Mouse (Mus musculus): ENCODE results near the gene Gm1043. TPM values are rescaled to one million over a fixed set of nuclear protein-coding genes. Genes with fewer than 3 reads are reported as not detected.
A peak's percentile ranks its signal among the peaks of the same experiment; 100 is the strongest.

The Gm1043 gene
- total RNA-seq (2015) (not detected in 2 replicates), total RNA-seq (2017) (not detected in 2 replicates)

GRCm38 (mm10) chr5:37085241-37085640 is at the start of gene Gm1043:
Gene Gm1043 (plus strand): TSS chr5:37085370.
- no peak for ATAC-seq (replicated peaks; ENCODE audit: poor library complexity)

DNA sequence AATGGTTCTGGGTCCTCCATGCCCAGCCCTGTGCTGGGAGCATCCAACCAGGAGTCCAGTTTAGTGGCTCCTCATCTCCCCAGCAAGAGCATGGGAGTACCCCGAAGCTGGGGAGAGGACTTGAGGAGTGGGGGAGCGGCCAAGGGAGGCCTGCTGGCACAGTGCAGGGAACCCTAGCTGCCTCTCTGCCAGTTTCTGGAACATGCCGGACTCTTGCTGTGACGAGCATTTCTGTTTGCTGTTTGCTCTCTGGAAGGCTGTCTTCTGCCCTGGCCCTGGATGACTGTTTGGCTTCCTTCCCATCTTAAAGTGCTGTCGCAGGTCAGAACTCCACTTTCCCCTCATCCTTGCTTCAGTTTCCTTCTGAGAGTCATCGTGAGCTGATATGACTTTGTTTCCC is 49.3 kb upstream of the Gm1043 start:
- ATAC-seq (replicated peaks; ENCODE audit: poor library complexity) = no peak

GRCm38 (mm10) chr5:37036884-37037283 is 48.3 kb upstream of the Gm1043 start:
- 0 out of 2 replicates have a peak, but pooled peaks have one; percentile 6 for ATAC-seq (replicated peaks; ENCODE audit: poor library complexity)

DNA sequence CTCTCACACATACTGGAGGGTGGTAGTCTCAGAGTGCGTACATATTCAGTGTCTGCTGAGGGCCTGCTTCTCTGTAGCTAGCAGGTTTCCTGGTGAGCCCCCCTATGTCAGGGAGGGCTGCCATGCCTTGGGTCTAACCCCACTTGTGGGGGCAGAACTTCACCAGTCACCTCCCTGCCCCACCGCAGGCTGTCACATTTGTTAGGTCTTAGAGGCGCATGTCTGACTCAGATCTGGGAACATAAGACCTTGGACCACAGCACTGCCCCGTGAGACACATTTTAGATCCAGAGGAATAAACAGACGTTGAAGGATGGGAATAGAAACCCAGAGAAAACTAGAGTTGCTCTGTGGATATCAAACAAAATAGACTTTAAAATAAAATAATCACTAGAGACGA is 45.3 kb upstream of the Gm1043 start:
- no peak for ATAC-seq (replicated peaks; ENCODE audit: poor library complexity)

- peak; percentile 69 for ATAC-seq (replicated peaks; ENCODE audit: poor library complexity)
Measured at GRCm38 (mm10) chr5:37040711-37041110, 44.5 kb upstream of the Gm1043 start.

GRCm38 (mm10) chr5:37041651-37042050 is 43.5 kb upstream of the Gm1043 start:
- peak; percentile 24; the same call in 1 of the 2 replicates for ATAC-seq (replicated peaks; ENCODE audit: poor library complexity)

- no peak for ATAC-seq (replicated peaks; ENCODE audit: poor library complexity)
Measured at GRCm38 (mm10) chr5:37042934-37043333, 42.2 kb upstream of the Gm1043 start.

DNA sequence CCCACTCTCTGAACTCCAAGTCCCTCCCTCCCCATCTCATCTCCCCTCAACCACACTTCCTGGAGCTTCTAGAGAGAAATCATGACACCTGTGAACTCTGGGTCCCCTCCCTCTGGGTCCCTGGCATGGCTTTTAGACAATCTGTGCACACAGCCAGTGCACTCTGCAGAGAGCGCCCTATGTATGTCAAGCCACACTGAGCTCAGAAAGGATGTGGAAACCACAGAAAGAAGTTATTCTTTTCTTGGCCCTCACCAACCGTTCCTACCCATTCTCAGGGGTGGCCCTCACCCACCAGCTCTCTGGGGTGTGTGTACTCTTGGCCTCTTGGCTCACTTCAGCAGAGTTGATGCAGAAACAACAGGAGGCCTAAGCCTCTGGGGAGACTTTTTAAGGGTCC is 40.4 kb upstream of the Gm1043 start:
- ATAC-seq (replicated peaks; ENCODE audit: poor library complexity) = no peak

DNA sequence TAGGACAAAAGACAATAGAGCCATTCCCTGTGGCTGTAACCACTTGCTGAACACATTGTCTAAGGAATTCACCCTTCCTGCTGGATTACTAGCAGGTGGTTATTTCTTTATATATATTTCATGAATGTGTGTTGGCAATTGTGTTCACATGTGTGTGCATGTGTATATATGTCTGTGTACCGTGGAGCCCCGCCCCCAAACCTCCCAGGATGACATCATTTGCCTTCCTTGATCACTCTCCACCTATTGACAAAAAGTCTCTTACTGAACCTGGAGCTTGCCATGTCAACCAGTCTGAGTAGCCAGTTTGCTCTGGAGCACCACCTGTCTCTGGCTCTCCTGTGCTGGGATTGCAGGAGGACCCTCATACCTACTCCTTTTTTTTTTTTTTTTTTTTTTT is 39.6 kb upstream of the Gm1043 start:
- no peak for ATAC-seq (replicated peaks; ENCODE audit: poor library complexity)

- no peak for ATAC-seq (replicated peaks; ENCODE audit: poor library complexity)
Measured at GRCm38 (mm10) chr5:37046791-37047190, 38.4 kb upstream of the Gm1043 start.

- no peak for ATAC-seq (replicated peaks; ENCODE audit: poor library complexity)
Measured at GRCm38 (mm10) chr5:37047206-37047915, 37.8 kb upstream of the Gm1043 start.

GRCm38 (mm10) chr5:37047992-37048391 is 37.2 kb upstream of the Gm1043 start:
- no peak for ATAC-seq (replicated peaks; ENCODE audit: poor library complexity)

DNA sequence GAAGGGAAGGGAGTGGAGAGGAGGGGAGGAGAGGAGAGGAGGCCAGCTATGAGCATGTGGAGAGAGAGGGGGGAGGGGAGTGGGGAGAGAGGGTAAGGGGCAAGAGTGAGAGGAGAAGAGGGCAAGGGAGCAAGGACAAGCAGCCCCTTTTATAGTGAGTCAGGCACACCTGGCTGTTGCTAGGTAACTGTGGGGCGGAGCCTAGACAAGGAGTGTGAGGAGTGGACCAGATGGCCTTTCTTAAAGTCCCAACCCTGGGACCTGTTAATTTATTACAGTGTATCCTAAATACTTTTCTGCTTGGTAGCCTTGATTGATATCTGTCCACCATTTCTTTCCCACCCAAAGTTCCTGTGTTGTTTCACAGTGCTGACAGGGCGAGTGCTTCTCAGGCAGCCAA is 36.1 kb upstream of the Gm1043 start:
- ATAC-seq (replicated peaks; ENCODE audit: poor library complexity) = no peak

DNA sequence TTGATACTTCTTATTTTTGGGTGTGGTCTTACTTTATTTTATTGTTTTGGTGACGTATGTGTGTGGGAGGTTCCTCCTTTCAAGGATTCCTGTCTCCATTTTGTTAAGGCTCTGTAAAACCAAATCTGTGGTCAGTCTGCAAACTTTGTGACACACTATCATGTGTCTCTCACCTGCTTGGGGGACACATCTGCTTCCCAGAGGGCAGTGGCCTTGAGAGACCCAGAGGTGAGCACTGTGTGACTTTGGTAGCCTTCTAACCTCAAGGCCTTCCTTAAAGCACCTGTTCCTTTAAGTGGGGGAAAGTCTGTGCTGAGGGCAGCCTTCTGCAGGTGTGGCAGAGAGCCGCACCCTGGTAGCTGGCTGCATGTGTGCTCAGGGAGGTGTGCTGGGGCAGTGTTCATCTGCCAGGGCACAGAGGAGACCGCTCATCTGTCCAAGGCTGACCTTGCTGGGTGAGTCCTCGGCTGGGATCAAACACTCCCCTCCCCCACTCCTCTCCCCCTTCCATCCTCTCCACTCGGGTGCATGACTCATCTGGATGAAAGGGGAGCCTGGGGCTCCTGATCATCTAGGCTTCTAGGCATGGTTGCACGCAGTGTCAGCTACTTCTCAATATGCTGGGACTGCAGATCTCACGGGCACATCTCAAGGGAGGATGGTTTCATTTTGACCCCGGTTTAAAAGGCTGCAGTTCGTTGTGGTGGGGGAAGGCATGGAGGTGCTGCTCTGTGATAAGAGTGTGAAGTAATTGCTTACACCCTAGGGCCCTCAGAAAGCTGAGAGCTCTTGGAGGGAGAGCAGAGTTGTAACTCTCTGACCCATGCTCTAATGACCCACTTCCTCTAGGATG is 34.4 kb upstream of the Gm1043 start:
- ATAC-seq (replicated peaks; ENCODE audit: poor library complexity) = peak; percentile 54

DNA sequence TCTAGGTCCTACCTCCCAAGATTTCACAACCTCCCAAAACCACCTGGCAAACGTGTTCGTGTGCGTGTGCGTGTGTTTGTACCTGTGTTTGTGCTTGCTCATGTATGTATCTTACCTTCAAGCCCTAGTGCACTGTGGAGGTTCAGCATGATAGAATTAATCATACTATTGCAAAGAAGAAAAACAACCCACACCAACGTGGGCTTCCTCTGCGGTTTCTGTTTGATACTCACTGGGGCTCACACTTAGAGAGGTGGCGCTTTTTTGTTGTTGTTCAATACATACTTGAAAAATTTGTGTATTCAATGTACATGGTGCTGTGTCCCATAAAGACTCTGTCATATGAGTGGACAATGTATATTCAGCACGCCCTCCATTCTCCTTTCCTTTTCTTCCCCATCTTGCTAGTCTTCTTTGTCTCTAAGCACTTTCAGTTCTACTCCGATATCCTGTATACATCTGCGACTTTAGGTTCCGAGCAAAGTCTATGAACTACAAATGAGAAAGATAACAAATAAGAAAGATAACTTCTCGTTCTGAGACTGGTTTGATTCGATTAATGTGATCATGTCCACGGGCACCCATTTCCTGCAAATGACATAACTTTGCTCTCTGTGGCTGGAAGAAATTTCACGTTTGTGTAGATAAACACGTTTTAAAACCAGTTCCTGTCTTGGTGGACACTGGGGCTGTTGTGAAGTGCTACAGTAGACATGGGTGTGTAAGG is 33.6 kb upstream of the Gm1043 start:
- peak; percentile 9; the same call in 1 of the 2 replicates for ATAC-seq (replicated peaks; ENCODE audit: poor library complexity)

DNA sequence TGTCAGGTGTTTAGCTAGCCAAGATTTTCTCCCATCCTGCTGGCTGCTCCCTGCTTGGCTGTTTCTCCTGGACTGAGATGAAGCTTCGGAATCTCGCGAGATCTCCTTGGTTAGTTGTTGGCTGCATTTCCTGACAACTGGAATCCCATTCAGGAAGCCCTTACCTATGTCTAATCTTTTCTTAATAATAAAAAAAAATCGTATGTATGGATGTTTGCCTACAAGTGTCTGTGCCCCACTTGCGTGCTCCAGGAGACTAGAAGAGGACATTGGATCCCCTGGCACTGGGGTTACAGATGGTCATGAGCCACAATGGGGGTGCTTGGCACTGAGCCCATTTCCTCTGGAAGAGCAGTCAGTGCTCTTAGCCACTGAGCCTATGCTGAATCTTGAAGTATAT is 32.3 kb upstream of the Gm1043 start:
- ATAC-seq (replicated peaks; ENCODE audit: poor library complexity) = no peak

GRCm38 (mm10) chr5:37055789-37056188 is 29.4 kb upstream of the Gm1043 start:
- no peak for ATAC-seq (replicated peaks; ENCODE audit: poor library complexity)

DNA sequence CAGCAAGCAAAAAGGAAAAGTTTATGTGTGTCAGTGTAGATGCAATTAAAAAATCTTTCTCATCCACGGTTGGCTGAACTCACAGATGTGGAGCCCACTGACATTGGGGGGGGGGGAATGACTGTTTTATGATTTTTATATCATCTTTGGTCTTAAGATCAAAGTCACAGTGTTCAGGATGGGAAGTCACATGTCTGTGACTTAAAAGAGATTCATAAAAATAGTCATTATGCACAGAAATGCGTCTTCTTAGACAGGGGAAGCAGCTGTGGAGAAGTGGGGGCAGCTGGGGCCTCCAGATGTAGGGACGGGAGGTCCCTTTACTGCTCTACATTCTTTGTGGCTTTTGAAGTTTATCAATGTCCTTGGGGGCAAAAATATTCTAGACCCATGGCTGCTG is 28.7 kb upstream of the Gm1043 start:
- ATAC-seq (replicated peaks; ENCODE audit: poor library complexity) = no peak

GRCm38 (mm10) chr5:37061612-37062011 is 23.6 kb upstream of the Gm1043 start:
- no peak for ATAC-seq (replicated peaks; ENCODE audit: poor library complexity)

- ATAC-seq (replicated peaks; ENCODE audit: poor library complexity) = no peak
Measured at GRCm38 (mm10) chr5:37064454-37065449, 20.4 kb upstream of the Gm1043 start.

All from megakaryocyte progenitor cell, adult 5-6 weeks (primary cell).